Mouse (Mus musculus) small intestine, adult 2 months (tissue): Measurements from ENCODE around the gene Gm9964. TPM values are rescaled to one million over a fixed set of nuclear protein-coding genes. Genes with fewer than 3 reads are reported as not detected.
"Not testable (repeated sequence)": the region's sequence is repeated elsewhere in the genome, so short reads cannot be mapped to it uniquely, and the experiment has no call there.

ENCODE experiments used
- H3K27ac ChIP-seq: fragments of 200-500 bp; 2 replicates; pipeline ENCODE4 v1.5.1; 2012; ENCODE audit warnings: low read depth, low read length, control low read depth, inconsistent platforms; ENCODE audit not compliant: insufficient read depth
- H3K27me3 ChIP-seq: fragments of 200-500 bp; 2 replicates; pipeline ENCODE4 v1.6.1; 2012; ENCODE audit warnings: mild to moderate bottlenecking, moderate library complexity, low read length, inconsistent platforms; ENCODE audit not compliant: control insufficient read depth, insufficient read depth
- H3K36me3 ChIP-seq: fragments of 200-500 bp; 2 replicates; pipeline ENCODE4 v1.6.1; 2012; ENCODE audit warnings: mild to moderate bottlenecking, low read length, control low read depth, inconsistent platforms; ENCODE audit not compliant: control insufficient read depth, insufficient read depth
- H3K4me1 ChIP-seq: fragments of 200-500 bp; 2 replicates; pipeline ENCODE4 v1.6.1; 2012; ENCODE audit warnings: low read length, inconsistent platforms, mixed read lengths; ENCODE audit not compliant: control insufficient read depth, insufficient read depth, insufficient read length
- H3K4me3 ChIP-seq: fragments of 200-500 bp; 2 replicates; pipeline ENCODE4 v1.5.1; 2012; ENCODE audit warnings: low read depth, mild to moderate bottlenecking, control low read depth, inconsistent platforms, low read length, moderate library complexity
- CTCF ChIP-seq: fragments of 200-500 bp; IDR thresholded peaks from 2 replicates; pipeline ENCODE4 v1.5.1; 2012; ENCODE audit warnings: low read depth, mild to moderate bottlenecking, control low read depth, inconsistent platforms, low read length, moderate library complexity, mixed read lengths; ENCODE audit not compliant: insufficient replicate concordance, insufficient read length; ENCODE audit errors: extremely low read depth
- POLR2A ChIP-seq: fragments of 200-500 bp; IDR thresholded peaks from 2 replicates; pipeline ENCODE4 v1.6.1; 2012; ENCODE audit warnings: low read depth, mild to moderate bottlenecking, control low read depth, inconsistent platforms, low read length, moderate library complexity
- WGBS: fragments of 180-500 bp; shearing (Covaris S2); methylation state at CpG from one replicate; pipeline ENCODE4 v1.1.7; 2018; 5-methylcytosine and 5-hydroxymethylcytosine counted together
- polyA plus RNA-seq: library from polyadenylated mRNA; depleted of rRNA; stranded (reverse); fragments of >200 nt; gene quantifications from 2 replicates; pipeline ENCODE4 v1.2.3, GENCODE M21; 2012

The Gm9964 gene
- polyA plus RNA-seq, 1 experiment = not detected

DNA sequence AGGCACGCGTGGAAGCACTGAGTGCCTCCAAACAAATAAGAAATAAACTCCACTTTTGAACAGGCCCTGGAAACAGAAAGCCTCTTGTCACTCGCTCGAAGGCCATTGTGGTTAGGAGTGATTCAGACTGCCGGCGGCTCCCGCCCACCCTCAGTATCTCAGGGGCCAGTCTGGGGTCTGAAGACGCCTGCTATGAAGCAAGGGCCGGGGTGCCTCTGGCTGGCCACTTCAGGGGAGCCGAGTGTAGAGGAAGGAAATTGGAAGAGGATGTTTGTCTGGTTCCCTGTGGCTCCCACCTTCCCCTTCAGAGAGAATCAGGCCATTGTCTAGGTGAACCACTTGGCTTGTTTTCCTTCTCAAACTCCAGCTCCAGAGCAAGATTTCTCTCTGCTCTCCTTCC is 10.3 kb upstream of the Gm9964 start:
- H3K4me1 ChIP-seq = peaks cover 14% of the 10 kb centered on the region
- TF ChIP-seq POLR2A (no peak), CTCF (no peak)
- WGBS = 51% methylated on average over 10 of the region's 10 CpGs
- no peaks in the 10 kb centered on the region for H3K27me3 ChIP-seq
- H3K4me3 ChIP-seq = no peak overlapping the region
- H3K36me3 ChIP-seq = no peaks in the 10 kb centered on the region
- H3K27ac ChIP-seq = peak overlapping the region; percentile 25

DNA sequence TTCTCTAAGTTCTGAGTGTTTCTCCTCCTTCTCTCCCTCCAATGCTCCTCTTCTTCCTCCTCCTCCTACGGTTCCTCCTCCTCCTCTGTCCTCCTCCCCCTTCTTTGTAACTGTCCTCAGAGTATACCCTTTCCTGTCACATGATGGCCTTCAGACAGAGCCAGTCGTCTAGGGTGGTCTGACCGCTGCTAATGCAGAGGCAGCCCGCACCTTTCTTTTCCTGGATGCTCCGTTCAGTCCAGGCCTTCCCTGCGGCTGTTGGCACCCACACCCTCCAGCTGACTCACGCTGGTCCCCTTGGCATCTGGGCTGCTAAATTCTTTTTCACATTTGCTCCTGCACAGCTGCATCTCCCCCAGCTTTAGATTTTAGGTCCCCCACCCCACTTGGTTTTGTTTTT is 9.8 kb upstream of the Gm9964 start:
- TF ChIP-seq POLR2A = no peak
- no peak for TF ChIP-seq CTCF
- no peaks in the 10 kb centered on the region for H3K36me3 ChIP-seq
- H3K4me1 ChIP-seq = peaks cover 14% of the 10 kb centered on the region
- H3K27me3 ChIP-seq = no peaks in the 10 kb centered on the region
- H3K4me3 ChIP-seq = no peak overlapping the region
- H3K27ac ChIP-seq = peak overlapping the region; percentile 25
- WGBS = 59% methylated on average over 7 of the region's 7 CpGs

DNA sequence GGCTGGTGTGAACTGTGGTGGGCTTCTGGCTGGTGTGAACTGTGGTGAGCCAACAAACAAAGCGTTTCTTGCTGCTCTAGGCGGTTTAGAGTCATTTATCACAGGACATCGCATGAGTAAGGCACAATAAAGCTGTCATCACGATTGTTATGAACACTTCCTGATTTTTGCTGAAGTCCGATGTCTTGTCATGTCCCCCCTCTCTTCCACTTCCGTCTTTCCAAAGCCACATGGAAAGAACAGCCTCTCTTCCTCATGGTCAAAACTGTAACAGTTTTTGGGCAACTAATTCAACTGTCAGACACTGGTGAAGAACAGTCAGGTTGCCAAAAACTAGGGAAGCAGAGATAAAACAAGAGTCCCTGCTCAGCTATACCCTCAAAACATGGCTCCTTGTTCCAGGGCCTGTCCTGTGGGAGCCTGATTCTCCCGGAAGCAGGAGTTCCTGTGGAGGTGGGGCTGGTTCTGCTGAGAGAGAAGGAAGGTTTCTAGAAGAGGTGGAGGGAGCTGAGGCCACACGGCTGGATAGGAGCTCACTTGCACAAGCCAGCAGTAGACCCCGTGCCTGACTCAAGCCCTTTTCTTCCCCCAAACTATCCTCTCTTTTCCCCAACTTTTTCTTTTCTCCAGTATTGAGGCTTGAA is 9.1 kb upstream of the Gm9964 start:
- Histone ChIP-seq H3K36me3 (no peaks in the 10 kb centered on the region), H3K4me1 (peaks cover 14% of the 10 kb centered on the region), H3K4me3 (no peak overlapping the region), H3K27me3 (no peaks in the 10 kb centered on the region), H3K27ac (peak overlapping the region; percentile 25; the same call in 1 of the 2 replicates)
- WGBS = 59% methylated on average over 9 of the region's 9 CpGs
- TF ChIP-seq CTCF = no peak
- no peak for TF ChIP-seq POLR2A

DNA sequence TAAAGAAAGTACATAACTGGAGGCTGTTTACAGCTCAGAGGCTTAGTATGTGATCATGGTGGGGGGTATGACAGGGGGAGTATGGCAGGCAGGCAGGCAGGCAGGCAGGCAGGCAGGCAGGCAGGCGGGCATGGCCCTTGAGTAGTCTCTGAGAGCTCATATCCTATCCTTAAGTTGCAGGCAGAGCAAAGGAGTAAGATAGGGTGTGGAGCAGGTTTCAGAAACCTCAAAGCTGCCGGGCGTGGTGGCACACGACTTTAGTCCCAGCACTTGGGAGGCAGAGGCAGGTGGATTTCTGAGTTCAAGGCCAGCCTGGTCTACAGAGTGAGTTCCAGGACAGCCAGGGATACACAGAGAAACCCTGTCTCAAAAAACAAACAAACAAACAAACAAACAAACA is 7.5 kb upstream of the Gm9964 start:
- H3K4me3 ChIP-seq, H3K36me3 ChIP-seq, H3K27me3 ChIP-seq: not testable (repeated sequence)
- Histone ChIP-seq H3K27ac (0 out of 2 replicates have a peak overlapping the region, but pooled peaks have one; percentile 15), H3K4me1 (peaks cover 14% of the 10 kb centered on the region)
- WGBS = 58% methylated on average over 4 of the region's 4 CpGs

DNA sequence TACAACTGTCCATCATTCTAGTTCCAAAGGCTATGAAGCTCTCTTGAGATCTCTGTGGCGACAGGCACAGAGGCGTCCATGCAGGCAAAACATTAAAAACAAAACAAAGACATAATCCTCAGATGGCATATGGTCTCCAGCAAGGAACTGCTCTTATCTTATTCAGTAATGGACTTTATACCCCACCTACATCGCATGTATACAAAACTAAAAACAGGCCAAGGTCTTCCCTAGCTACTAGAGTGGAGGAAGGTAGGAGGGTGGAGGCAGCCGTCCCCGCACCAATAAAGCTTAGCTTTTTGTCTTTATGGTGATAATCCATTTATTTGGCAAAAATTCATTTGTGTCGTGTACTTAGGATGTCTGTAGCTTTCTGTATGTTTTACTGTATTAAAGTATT is 6.4 kb upstream of the Gm9964 start:
- WGBS = 32% methylated on average over 6 of the region's 6 CpGs
- H3K4me3 ChIP-seq = no peak overlapping the region
- no peak overlapping the region for H3K27ac ChIP-seq
- TF ChIP-seq CTCF (no peak), POLR2A (no peak)
- H3K4me1 ChIP-seq = peaks cover 14% of the 10 kb centered on the region
- no peaks in the 10 kb centered on the region for H3K36me3 ChIP-seq
- H3K27me3 ChIP-seq = no peaks in the 10 kb centered on the region

DNA sequence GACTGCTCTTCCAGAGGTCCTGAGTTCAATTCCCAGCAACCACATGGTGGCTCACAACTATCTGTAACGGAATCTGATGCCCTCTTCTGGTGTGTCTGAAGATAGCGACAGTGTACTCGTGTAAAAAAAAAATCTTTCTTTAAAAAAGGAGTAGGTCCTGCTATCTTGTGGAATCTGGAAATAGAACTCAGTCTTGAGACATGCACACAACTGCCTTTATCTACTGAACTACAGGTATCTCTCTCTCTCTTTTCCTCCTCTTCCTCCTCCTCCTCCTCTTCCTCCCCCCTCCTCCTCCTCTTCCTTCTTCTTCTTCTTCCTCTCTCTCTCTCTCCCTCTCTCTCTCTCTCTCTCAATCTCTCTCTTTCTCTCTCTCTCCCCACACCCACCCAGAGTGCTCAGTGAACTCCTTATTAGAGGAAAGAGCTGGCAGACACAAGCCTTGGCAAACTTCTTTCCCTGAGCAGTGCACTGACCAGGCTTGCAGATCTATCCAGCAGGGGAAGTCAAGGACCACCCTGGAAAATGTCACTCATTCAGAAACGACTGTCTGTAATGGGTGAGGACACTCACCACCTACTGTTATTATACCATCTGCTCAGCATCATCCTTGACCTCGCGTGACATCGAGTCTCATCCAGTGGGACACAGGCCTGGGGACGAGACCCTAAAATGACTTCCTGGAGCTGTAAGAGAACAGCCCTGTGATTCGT is 3.2 kb upstream of the Gm9964 start:
- H3K27ac ChIP-seq = no peak overlapping the region
- no peak for TF ChIP-seq POLR2A
- TF ChIP-seq CTCF = no peak
- 78% methylated on average over 9 of the region's 9 CpGs for WGBS
- H3K4me1 ChIP-seq = peaks cover 11% of the 10 kb centered on the region
- H3K27me3 ChIP-seq = no peaks in the 10 kb centered on the region
- no peak overlapping the region for H3K4me3 ChIP-seq
- no peaks in the 10 kb centered on the region for H3K36me3 ChIP-seq

DNA sequence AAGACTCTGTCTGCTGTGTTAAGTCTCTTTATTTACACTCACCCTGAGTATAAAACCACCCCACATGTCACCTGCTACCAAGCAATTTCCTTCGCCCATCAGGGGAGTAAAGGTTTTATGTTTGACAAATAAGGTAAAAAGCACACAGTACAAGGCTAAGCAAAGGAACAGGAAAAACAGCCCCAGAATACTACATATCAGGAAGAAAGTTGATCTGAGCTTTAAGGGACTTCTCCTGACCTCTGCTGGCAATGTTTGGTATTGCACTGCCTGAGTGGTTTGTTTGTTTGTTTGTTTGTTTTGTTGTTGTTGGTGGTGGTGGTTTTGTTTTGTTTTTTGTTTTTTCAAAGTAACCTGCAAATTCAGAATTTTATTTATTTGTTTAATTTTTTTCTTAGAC is 539 bp downstream of the Gm9964 start:
- TF ChIP-seq CTCF = no peak
- TF ChIP-seq POLR2A = no peak
- 16% methylated on average over 1 of the region's 1 CpGs for WGBS

More for the DNA sequence above, 539 bp downstream of the Gm9964 start:
- Histone ChIP-seq H3K27me3 (no peaks in the 10 kb centered on the region), H3K4me3 (no peak overlapping the region), H3K4me1 (peaks cover 25% of the 10 kb centered on the region), H3K27ac (0 out of 2 replicates have a peak overlapping the region, but pooled peaks have one; percentile 47), H3K36me3 (no peaks in the 10 kb centered on the region)
